Mouse (Mus musculus) forebrain, embryonic 10.5 days (tissue): ENCODE data around the gene Rap1gap2. TPM values are rescaled to one million over a fixed set of nuclear protein-coding genes. Genes with fewer than 3 reads are reported as not detected.

Experiments
- DNase-seq: peaks from one replicate; pipeline ENCODE4 v3.0.0-alpha.2; 2017; ENCODE audit warnings: low spot score; ENCODE audit errors: extremely low spot score
- H3K27ac ChIP-seq: fragments of 300-500 bp; sonication (generic); 2 replicates; pipeline ENCODE4 v1.5.1; 2016; ENCODE audit warnings: mild to moderate bottlenecking
- H3K27me3 ChIP-seq: fragments of 300-500 bp; sonication (generic); 2 replicates; pipeline ENCODE4 v1.6.1; 2016; ENCODE audit warnings: mild to moderate bottlenecking; ENCODE audit not compliant: poor library complexity, severe bottlenecking
- H3K36me3 ChIP-seq: fragments of 300-500 bp; sonication (generic); replicated peaks from 2 replicates; pipeline ENCODE4 v1.6.1; 2016; ENCODE audit warnings: mild to moderate bottlenecking, moderate library complexity
- H3K4me1 ChIP-seq: fragments of 300-500 bp; sonication (generic); 2 replicates; pipeline ENCODE4 v1.6.1; 2016
- H3K4me3 ChIP-seq: fragments of 300-500 bp; sonication (generic); 2 replicates; pipeline ENCODE4 v1.5.1; 2016; ENCODE audit warnings: mild to moderate bottlenecking, moderate library complexity
- H3K9me3 ChIP-seq: fragments of 300-500 bp; sonication (generic); 2 replicates; pipeline ENCODE4 v1.6.1; 2016; ENCODE audit warnings: mild to moderate bottlenecking, moderate library complexity
- WGBS: fragments of 180-500 bp; shearing (Covaris S2); methylation state at CpG from one replicate; pipeline ENCODE4 v1.1.7; 2016; 5-methylcytosine and 5-hydroxymethylcytosine counted together
- polyA plus RNA-seq: library from polyadenylated mRNA; unstranded; fragments of >200 nt; fragmentation: Nextera tagmentation; extraction: Ambion mirVana; gene quantifications from 2 replicates; pipeline ENCODE4 v1.2.1, GENCODE M21; 2016

Gene Rap1gap2
- polyA plus RNA-seq, 1 experiment from 2014 or later = 0.66 TPM

DNA sequence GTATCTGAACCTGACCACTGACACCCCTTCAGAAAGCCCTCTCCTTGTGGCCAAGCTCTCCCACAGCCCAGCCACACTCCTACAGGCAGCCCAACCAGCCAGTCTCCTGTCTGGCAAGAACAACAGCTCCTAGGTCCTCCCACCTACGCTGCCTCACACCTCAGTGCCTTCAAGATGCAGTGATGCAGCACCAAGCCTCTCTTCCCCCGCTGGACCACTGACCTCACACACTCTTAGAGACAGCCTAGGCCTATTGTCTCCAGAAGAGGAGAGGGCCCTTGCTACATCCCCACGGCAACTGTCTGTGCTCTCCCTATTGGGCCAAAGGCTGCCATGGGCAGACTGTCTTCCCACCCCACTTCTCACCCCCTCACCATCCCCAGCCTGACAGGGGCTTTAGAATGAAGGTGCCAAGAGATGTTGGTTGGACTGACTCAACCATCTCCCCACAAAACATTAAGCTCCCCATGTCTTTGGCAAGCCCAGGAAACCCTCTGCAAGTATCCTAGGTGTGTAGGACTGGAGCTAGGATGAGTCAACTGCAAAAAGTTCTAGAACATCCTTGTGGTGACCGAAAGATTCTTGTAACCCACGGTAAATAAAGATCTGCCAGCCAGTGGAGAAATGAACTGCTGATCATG, 50.8 kb downstream of the Rap1gap2 start:
- H3K36me3 ChIP-seq = no peaks in the 10 kb centered on the region
- DNase-seq = no peak
- 77% methylated on average over 5 of the region's 5 CpGs for WGBS
- peaks cover 30% of the 10 kb centered on the region for H3K4me1 ChIP-seq
- H3K27me3 ChIP-seq = no peaks in the 10 kb centered on the region; the same call in 1 of the 2 replicates
- no peak overlapping the region for H3K27ac ChIP-seq
- H3K9me3 ChIP-seq = no peaks in the 10 kb centered on the region
- no peak overlapping the region for H3K4me3 ChIP-seq

DNA sequence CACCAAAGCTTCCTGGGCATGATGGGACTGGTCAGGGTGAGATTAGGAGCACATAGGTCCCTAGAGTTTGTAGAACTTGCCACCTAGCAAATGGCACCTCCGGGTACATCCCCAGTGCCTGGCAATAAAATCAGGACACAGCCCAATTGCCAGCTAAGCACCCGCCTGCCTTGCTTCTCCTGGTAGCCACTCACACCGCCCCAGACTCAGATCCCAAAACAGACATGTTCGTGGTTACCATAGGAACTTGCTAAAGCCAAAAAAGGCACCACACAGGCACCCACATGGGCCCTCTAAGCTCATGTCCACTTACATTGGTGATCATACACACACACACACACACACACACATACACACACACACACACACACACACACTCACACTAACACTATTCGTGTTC, 51.8 kb downstream of the Rap1gap2 start:
- no peaks in the 10 kb centered on the region; the same call in 1 of the 2 replicates for H3K27me3 ChIP-seq
- no peaks in the 10 kb centered on the region for H3K9me3 ChIP-seq
- H3K36me3 ChIP-seq = no peaks in the 10 kb centered on the region
- DNase-seq = no peak
- peaks cover 40% of the 10 kb centered on the region for H3K4me1 ChIP-seq
- H3K27ac ChIP-seq = no peak overlapping the region
- H3K4me3 ChIP-seq = no peak overlapping the region
- 95% methylated on average over 5 of the region's 5 CpGs for WGBS

GRCm38 (mm10) chr11:74557456-74558230, 53.1 kb downstream of the Rap1gap2 start:
- 64% methylated on average over 11 of the region's 11 CpGs for WGBS
- no peak overlapping the region for H3K4me3 ChIP-seq
- H3K27ac ChIP-seq = no peak overlapping the region
- no peaks in the 10 kb centered on the region; the same call in 1 of the 2 replicates for H3K27me3 ChIP-seq
- no peak for DNase-seq
- no peaks in the 10 kb centered on the region for H3K36me3 ChIP-seq
- H3K4me1 ChIP-seq = peaks cover 40% of the 10 kb centered on the region
- no peaks in the 10 kb centered on the region for H3K9me3 ChIP-seq

DNA sequence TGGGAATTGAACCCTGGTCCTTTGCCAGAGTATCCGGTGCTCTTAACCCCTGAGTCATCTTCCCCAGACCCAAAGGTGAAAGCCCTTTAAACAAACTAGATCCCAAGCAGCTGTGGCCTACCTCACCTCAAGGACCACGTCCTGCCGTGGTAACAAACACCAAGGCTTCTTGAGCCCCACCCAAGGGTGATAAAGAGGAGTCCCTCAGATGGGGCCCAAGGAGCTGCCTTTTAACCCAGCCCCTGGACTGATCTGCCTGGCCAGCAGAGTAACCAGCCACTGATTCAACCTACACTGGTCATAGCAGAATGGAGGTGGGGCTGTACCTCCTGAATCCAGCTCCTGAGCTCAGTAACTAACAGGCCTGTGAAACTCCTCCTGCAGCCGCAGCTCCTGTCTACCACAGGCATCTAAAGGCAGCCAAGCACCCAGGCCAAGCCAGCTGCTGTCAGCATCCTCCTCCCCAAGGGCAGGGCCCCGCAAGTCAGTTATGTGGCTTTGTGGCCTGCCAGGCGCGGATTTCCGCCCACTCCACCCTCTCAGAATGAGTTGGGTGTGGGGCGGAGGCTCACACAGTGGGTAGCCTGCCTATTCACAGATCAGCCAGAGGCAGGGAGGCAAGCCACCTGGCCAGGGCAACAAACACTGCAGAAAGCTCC, 54.9 kb downstream of the Rap1gap2 start:
- H3K27ac ChIP-seq = peak overlapping the region; percentile 32
- H3K4me1 ChIP-seq = peaks cover 40% of the 10 kb centered on the region
- no peak overlapping the region for H3K4me3 ChIP-seq
- 40% methylated on average over 9 of the region's 9 CpGs for WGBS
- no peak for DNase-seq
- H3K27me3 ChIP-seq = no peaks in the 10 kb centered on the region; the same call in 1 of the 2 replicates
- H3K9me3 ChIP-seq = no peaks in the 10 kb centered on the region
- no peaks in the 10 kb centered on the region for H3K36me3 ChIP-seq

- H3K27me3 ChIP-seq = no peaks in the 10 kb centered on the region; the same call in 1 of the 2 replicates
- no peaks in the 10 kb centered on the region for H3K36me3 ChIP-seq
- no peak for DNase-seq
- peaks cover 38% of the 10 kb centered on the region for H3K4me1 ChIP-seq
- no peaks in the 10 kb centered on the region for H3K9me3 ChIP-seq
- whole genome bisulfite sequencing = 71% methylated on average over 15 of the region's 15 CpGs
- no peak overlapping the region for H3K4me3 ChIP-seq
- H3K27ac ChIP-seq = peak overlapping the region; percentile 56; the same call in 1 of the 2 replicates
Observed at GRCm38 (mm10) chr11:74554683-74555341, 55.9 kb downstream of the Rap1gap2 start.

DNA sequence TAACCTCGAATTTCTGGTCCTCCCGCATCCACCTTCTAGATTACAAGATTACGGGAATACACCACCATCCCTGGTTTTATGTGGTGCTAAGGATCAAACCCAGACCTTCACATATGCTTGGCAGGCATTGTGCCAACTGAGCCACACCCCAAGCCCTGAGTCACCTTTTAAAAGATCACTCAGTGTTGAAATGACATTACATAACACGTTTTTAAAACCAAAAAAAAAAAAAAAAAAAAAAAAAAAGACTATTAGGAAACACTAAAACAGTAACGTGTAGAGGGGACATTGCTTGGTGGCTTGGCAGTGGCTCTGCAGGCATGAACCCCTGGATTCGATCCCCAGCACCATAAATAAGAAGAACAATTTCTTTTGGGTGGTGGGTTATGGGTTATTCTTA, 59.1 kb downstream of the Rap1gap2 start:
- Histone ChIP-seq H3K4me3 (no peak overlapping the region), H3K27ac (no peak overlapping the region), H3K27me3 (0 out of 2 replicates have a peak, but pooled peaks cover 5% of the 10 kb centered on the region), H3K4me1 (peaks cover 56% of the 10 kb centered on the region), H3K36me3 (no peaks in the 10 kb centered on the region), H3K9me3 (no peaks in the 10 kb centered on the region)
- DNase-seq = no peak
- 78% methylated on average over 6 of the region's 6 CpGs for WGBS

DNA sequence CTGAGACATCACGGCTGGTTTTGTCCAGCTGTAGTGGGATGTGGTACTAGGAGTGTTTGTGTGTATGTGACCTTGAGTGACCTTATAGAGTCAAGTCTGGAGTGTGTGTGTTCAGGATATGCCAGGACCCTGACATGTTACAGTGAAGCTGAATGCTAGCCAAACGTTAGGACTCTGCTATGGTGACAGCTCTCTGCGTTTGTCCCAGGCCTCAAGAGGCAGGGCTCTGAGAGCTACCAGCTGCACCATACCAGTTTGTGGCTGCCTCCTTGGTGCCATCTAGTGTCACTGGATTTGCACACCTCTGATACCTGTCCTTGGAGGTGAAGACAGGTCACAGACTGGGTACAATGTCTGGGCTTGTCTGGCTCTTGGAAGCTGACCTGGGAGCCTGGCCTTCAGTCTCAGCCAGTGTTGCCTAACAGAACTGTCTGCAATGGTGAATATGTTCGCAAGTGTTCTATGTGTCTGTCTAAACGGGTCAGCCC, 60.1 kb downstream of the Rap1gap2 start:
- no peak for DNase-seq
- WGBS = 72% methylated on average over 5 of the region's 5 CpGs
- Histone ChIP-seq H3K4me1 (peaks cover 50% of the 10 kb centered on the region), H3K4me3 (no peak overlapping the region), H3K27me3 (0 out of 2 replicates have a peak, but pooled peaks cover 5% of the 10 kb centered on the region), H3K9me3 (no peaks in the 10 kb centered on the region), H3K36me3 (no peaks in the 10 kb centered on the region), H3K27ac (no peak overlapping the region)

DNA sequence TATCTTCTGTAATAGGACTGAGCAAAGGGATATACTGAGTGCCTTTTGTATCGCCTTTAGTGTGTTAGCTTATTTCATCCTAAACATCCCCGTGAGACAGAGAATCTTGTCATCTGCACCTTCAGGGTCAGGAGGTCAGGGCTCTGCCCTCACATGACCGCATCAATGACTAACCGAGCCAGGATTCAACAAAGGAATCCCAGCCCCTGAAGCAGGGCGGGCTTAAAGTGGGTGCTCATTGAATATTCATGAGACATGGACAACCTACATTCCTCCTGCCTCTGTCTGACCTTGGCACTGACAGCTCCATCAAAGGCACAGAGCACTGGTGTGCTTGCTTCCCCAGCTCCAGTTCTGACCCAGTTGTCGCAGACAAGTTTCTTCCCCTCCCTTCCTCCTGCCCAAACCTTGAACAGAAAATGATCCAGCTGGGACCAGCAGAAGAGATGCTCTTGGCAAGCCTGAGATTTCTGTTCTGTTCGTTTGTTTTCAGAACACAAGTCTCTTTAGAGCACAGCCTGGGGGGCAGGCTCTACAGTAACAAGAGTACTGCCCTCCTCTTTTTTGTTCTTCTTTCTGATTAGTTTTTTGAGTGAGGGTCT, 61.8 kb downstream of the Rap1gap2 start:
- peak; percentile 28 for DNase-seq
- 17% methylated on average over 7 of the region's 7 CpGs for WGBS

DNA sequence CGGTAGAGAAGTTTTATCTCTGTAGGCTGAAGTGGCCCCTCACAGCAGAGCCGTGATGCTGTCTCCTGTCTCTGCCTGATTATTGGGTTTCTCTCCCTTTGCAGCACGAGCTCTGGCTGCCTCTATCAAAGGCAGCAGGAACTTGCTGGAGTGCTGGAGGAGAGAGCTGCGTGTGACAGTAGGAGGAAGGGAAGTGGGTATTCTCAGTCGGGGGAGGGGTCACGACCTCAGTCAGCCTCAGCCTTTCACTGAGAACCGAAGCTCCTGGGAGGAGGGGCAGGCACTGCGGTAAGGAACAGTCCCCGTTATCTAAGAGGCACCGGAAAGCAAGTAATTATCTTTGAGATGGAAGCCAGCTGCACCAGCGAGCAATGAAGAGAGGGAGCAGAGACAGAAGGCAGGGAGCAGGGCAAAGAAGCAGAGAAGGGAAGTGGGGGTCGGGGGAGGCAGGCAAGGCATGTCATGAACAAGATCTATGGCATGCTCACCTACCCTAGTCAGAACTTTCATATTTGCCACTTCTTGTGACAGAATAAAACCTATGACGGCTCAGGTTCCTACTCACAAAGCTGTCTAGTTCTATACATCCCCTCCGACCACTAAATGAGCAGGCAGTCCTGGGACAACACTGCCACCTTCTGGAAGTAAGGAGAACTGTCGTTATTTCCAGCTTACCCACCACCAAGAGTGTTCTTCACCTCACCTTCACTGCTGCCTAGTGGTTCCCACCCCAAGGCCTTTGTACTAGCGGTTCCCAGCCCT, 63.6 kb downstream of the Rap1gap2 start:
- peak overlapping the region; percentile 42 for H3K4me3 ChIP-seq
- 5% methylated on average over 16 of the region's 16 CpGs for WGBS
- H3K36me3 ChIP-seq = no peaks in the 10 kb centered on the region
- H3K4me1 ChIP-seq = peaks cover 34% of the 10 kb centered on the region
- peak; percentile 61 for DNase-seq
- peak overlapping the region; percentile 76 for H3K27ac ChIP-seq
- H3K9me3 ChIP-seq = no peaks in the 10 kb centered on the region
- H3K27me3 ChIP-seq = 0 out of 2 replicates have a peak, but pooled peaks cover 5% of the 10 kb centered on the region

More for the DNA sequence above, 61.8 kb downstream of the Rap1gap2 start:
- H3K9me3 ChIP-seq = no peaks in the 10 kb centered on the region
- 0 out of 2 replicates have a peak, but pooled peaks cover 5% of the 10 kb centered on the region for H3K27me3 ChIP-seq
- no peaks in the 10 kb centered on the region for H3K36me3 ChIP-seq
- H3K4me3 ChIP-seq = no peak overlapping the region
- H3K27ac ChIP-seq = peak overlapping the region; percentile 45
- H3K4me1 ChIP-seq = peaks cover 34% of the 10 kb centered on the region

DNA sequence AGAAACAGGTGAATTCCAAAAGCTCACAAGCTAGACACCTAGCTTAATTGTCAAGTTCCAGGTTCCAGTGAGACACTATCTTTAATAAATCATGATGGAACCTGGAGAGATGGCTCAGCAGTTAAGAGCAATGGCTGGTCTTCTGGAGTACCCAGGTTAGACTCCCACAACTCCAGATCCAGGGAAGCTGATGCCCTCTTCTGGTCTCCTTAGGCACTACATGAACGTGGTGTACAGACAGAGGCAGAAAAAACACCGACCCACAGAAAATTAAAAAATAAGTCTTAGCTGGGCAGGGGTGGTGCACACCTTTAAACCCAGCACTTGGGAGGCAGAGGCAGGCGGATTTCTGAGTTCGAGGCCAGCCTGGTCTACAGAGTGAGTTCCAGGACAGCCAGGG, 64.5 kb downstream of the Rap1gap2 start:
- WGBS = 56% methylated on average over 4 of the region's 4 CpGs
- peak; percentile 50 for DNase-seq
- Histone ChIP-seq H3K4me1 (peaks cover 34% of the 10 kb centered on the region), H3K27me3 (0 out of 2 replicates have a peak, but pooled peaks cover 5% of the 10 kb centered on the region), H3K4me3 (no peak overlapping the region), H3K36me3 (no peaks in the 10 kb centered on the region), H3K27ac (no peak overlapping the region), H3K9me3 (no peaks in the 10 kb centered on the region)

GRCm38 (mm10) chr11:74545560-74545959, 65.2 kb downstream of the Rap1gap2 start:
- no peak overlapping the region for H3K4me3 ChIP-seq
- peaks cover 34% of the 10 kb centered on the region for H3K4me1 ChIP-seq

More at GRCm38 (mm10) chr11:74545560-74545959, 65.2 kb downstream of the Rap1gap2 start:
- Histone ChIP-seq H3K36me3 (no peaks in the 10 kb centered on the region), H3K27ac (no peak overlapping the region), H3K27me3 (0 out of 2 replicates have a peak, but pooled peaks cover 5% of the 10 kb centered on the region), H3K9me3 (no peaks in the 10 kb centered on the region)
- 88% methylated on average over 2 of the region's 2 CpGs for WGBS
- DNase-seq = no peak
